Mouse (Mus musculus) heart, postnatal 10 days (tissue): Measurements from ENCODE around the gene Mcpt1. TPM values are rescaled to one million over a fixed set of nuclear protein-coding genes. Genes with fewer than 3 reads are reported as not detected.
"Not testable (repeated sequence)": the region's sequence is repeated elsewhere in the genome, so short reads cannot be mapped to it uniquely, and the experiment has no call there.

ENCODE experiments used
- DNase-seq, 2 experiments: peaks; one replicate each; pipeline ENCODE4 v3.0.0; 2021
- intact Hi-C: fragments of 180-260 bp; cut with DNase I; formaldehyde crosslinking; loops from one replicate; pipeline ENCODE4 v1.15.1; 2025
- total RNA-seq, 2 experiments: library from RNA; stranded (reverse); gene quantifications; 2 replicates each; pipeline ENCODE4 v1.2.3; 2021

The Mcpt1 gene
- not detected for total RNA-seq

DNA sequence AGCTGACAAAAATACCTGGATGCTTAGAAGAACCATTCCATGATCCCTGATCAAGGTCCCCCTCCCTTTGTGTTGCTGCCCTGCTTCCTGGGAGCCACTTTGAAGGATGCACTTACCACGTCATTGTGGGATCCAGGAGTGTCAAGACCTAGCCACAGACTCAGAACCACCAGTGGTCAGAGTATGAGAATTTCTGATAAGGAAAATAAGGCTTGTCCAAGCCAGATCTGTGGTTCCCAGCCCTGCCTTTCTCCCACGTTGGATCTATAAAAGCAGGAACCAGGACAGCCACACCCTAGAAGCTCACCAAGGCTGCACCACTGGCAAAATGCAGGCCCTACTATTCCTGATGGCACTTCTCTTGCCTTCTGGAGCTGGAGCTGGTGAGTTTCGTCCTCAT lies at the start of gene Mcpt1:
TSS of gene Mcpt1 (plus strand) at position 301 of the 400 bp plus-strand sequence.
- DNase-seq, intact Hi-C loops: not testable (repeated sequence)

- intact Hi-C loops, DNase-seq: not testable (repeated sequence)
Measured at GRCm38 (mm10) chr14:55987464-55987863, 30.3 kb upstream of the Mcpt1 start.

GRCm38 (mm10) chr14:56013147-56013546 lies 4.6 kb upstream of the Mcpt1 start:
- intact Hi-C loops = no loop called here
- no peak for DNase-seq

DNA sequence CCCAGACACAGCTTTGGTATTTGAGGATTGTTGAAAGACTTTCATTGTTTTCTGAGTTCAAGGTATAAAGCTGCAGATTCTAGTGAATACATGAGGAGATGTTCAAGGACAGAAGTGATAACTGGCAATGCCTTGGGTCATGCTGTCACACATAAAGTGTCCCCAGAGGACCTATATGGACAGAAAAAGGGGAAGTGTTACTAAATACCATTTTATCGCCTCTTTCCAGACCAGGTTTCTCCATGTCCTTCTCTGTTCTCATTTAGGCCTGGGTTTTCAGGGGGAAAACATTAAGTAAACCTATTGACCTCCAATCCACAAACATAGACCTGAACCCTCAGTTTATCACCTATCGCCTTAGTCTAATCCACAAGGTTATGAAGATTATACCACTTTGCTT lies 3.8 kb upstream of the Mcpt1 start:
- DNase-seq = no peak
- intact Hi-C loops = no loop called here

- no peak for DNase-seq
- intact Hi-C loops = no loop called here
Measured at GRCm38 (mm10) chr14:56019446-56019845, 1.7 kb downstream of the Mcpt1 start.

GRCm38 (mm10) chr14:56021305-56021704 lies 3.5 kb downstream of the Mcpt1 start:
- DNase-seq, intact Hi-C loops: not testable (repeated sequence)

- intact Hi-C loops, DNase-seq: not testable (repeated sequence)
Measured at GRCm38 (mm10) chr14:56030395-56030794, 12.6 kb downstream of the Mcpt1 start, which contains the start of gene Mcpt9. TSS of gene Mcpt9 (minus strand) at chr14:56030495.

DNA sequence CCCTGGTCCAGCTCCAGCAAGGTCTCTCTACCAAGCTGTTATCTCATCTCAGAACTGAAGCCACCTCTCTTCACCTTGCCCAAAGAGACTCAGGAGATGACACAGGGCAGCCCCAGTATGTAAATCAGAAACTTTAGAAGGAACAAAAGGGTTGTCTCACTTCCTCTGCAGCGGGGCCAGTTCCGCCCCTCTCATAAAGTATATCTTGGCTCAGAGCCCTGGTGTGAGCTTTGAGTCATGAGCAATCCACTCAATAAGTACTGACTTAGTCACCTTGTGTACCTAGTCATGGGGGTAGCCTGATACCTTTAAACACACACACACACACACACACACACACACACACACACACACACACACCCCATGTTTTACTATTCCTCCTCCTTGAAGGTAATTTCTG lies 16.7 kb downstream of the Mcpt1 start:
- no peak for DNase-seq
- intact Hi-C loops = no loop called here

DNA sequence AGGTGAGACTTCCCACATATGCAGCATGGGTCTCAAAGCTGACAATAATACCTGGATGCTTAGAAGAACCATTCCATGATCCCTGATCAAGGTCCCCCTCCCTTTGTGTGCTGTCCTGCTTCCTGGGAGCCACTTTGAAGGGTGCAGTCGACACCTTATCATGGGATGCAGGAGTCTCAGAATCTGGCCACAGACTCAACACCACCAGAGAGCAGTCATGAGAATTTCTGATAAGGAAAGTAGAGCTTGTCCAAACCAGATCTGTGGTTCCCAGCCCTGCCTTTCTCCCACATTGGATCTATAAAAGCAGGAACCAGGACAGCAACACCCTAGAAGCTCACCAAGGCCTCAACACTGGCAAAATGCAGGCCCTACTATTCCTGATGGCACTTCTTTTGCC lies 24.0 kb downstream of the Mcpt1 start, which contains the start of gene Mcpt2:
TSS of gene Mcpt2 (plus strand) at position 250 of the 400 bp plus-strand sequence.
- intact Hi-C loops, DNase-seq: not testable (repeated sequence)

GRCm38 (mm10) chr14:56055408-56055807 lies 37.6 kb downstream of the Mcpt1 start:
- no peak for DNase-seq
- intact Hi-C loops = no loop called here

- DNase-seq = no peak
- intact Hi-C loops = no loop called here
Measured at GRCm38 (mm10) chr14:56057722-56058121, 40.0 kb downstream of the Mcpt1 start.

DNA sequence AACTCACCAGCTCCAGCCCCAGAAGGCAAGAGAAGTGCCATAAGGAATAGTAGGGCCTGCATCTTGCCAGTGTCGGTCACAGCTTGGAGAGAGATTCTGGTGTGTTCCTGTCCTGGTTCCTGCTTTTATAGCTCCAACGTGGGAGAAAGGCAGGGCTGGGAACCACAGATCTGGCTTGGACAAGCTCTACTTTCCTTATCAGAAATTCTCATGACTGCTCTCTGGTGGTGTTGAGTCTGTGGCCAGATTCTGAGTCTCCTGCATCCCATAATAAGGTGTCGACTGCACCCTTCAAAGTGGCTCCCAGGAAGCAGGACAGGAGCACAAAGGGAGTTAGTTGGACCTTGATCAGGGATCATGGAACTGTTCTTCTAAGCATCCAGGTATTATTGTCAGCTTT lies 44.4 kb downstream of the Mcpt1 start, which contains the start of gene Mcpt4:
TSS of gene Mcpt4 (minus strand) at position 101 of the 400 bp plus-strand sequence.
- intact Hi-C loops, DNase-seq: not testable (repeated sequence)

Other genes with a start within 250 kb of the Mcpt1 start
- 10 to 100 TPM; 21.1 to 21.9 TPM for gene Adcy4, start 233.9 kb upstream of the Mcpt1 start, total RNA-seq
- gene Ripk3, start 229.1 kb upstream of the Mcpt1 start, total RNA-seq = 1 to 10 TPM; 6.6 to 9.7 TPM
- 10 to 100 TPM; 11.1 to 12.1 TPM for gene Nfatc4, start 194.8 kb upstream of the Mcpt1 start, total RNA-seq
- gene Nynrin, start 164.0 kb upstream of the Mcpt1 start, total RNA-seq = 10 to 100 TPM; 24.1 to 27.6 TPM
- under 1 TPM; 0.22 to 0.38 TPM for gene Cbln3, start 133.6 kb upstream of the Mcpt1 start, total RNA-seq
- gene Khnyn, start 133.0 kb upstream of the Mcpt1 start, total RNA-seq = 10 to 100 TPM; 12.5 to 13.1 TPM
- 10 to 100 TPM; 73.2 to 79.9 TPM for gene Sdr39u1, start 117.7 kb upstream of the Mcpt1 start, total RNA-seq
- gene Cma1, start 73.3 kb upstream of the Mcpt1 start, total RNA-seq = 1 to 10 TPM; 5.2 to 6.8 TPM
- under 1 TPM in 1 of 2 experiments, not detected in 1; 0.53 TPM for gene Cma2, start 67.0 kb upstream of the Mcpt1 start, total RNA-seq
- not detected for gene Mcpt9, start 12.5 kb downstream of the Mcpt1 start, total RNA-seq
- under 1 TPM; 0.50 to 0.67 TPM for gene Mcpt2, start 24.1 kb downstream of the Mcpt1 start, total RNA-seq
- 1 to 10 TPM; 4.2 to 4.3 TPM for gene Mcpt4, start 44.3 kb downstream of the Mcpt1 start, total RNA-seq
- not detected for gene Mcpt8, start 67.3 kb downstream of the Mcpt1 start, total RNA-seq
- not detected for gene Ctsg, start 84.6 kb downstream of the Mcpt1 start, total RNA-seq
- not detected for gene Gzme, start 102.7 kb downstream of the Mcpt1 start, total RNA-seq
- not detected for gene Gzmd, start 114.6 kb downstream of the Mcpt1 start, total RNA-seq
- gene Gzmg, start 141.6 kb downstream of the Mcpt1 start, total RNA-seq = not detected
- not detected for gene Gzmn, start 156.6 kb downstream of the Mcpt1 start, total RNA-seq
- gene Gzmf, start 193.4 kb downstream of the Mcpt1 start, total RNA-seq = not detected
- not detected for gene Gzmc, start 216.7 kb downstream of the Mcpt1 start, total RNA-seq
- not detected for gene Gzmb, start 244.3 kb downstream of the Mcpt1 start, total RNA-seq